Mouse (Mus musculus): ENCODE results near the gene Dok3. TPM values are rescaled to one million over a fixed set of nuclear protein-coding genes. Genes with fewer than 3 reads are reported as not detected.
A peak's percentile ranks its signal among the peaks of the same experiment; 100 is the strongest.

Gene Dok3
- polyA plus RNA-seq, 1 experiment from 2014 or later, result 9.1 TPM

DNA sequence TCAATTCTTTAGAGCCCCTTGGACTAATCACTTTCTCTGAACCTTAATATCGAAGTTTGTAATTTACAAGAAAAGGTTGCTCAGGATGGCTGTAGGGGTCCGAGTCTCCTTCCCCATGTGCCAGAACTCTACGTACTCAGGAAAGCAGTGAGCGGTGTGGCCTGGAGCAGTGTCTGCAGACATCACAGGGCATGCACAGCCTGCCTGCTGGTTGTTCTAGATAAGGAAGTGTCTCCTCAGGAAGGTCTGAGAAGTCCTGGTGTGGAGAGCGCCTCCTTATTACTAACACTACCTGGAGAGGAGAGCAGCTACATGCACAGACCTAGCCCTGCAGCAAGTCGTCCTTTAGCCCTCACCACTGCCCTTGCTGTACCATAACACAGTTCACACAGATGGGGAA is 15.7 kb upstream of the Dok3 start:
- DNase-seq (ENCODE audit: low spot score) (no peak), ATAC-seq (no peak)
- WGBS, result 88% methylated on average over 6 of the region's 6 CpGs
- H3K4me3 ChIP-seq (ENCODE audit: low read depth, low read length), result no peak overlapping the region
- H3K27me3 ChIP-seq (replicated peaks; ENCODE audit: insufficient read depth, low read length), result no peaks in the 10 kb centered on the region
- no peak overlapping the region for H3K27ac ChIP-seq (ENCODE audit: low read length)
- no peak overlapping the region for H3K4me2 ChIP-seq (replicated peaks; ENCODE audit: low read depth, low read length)
- H3K9me3 ChIP-seq (ENCODE audit: low read length), result no peaks in the 10 kb centered on the region
- peaks cover 22% of the 10 kb centered on the region; the same call in 1 of the 2 replicates for H3K36me3 ChIP-seq (ENCODE audit: insufficient read depth, low read length)
- no peaks in the 10 kb centered on the region for H3K4me1 ChIP-seq (ENCODE audit: insufficient read depth, low read depth, low read length)
- H3K9ac ChIP-seq (replicated peaks; ENCODE audit: low read depth), result no peak overlapping the region
- no peak for TF ChIP-seq CTCF (IDR thresholded peaks at IDR 0.05)
- TF ChIP-seq EP300 (IDR thresholded peaks at IDR 0.05), result no peak

DNA sequence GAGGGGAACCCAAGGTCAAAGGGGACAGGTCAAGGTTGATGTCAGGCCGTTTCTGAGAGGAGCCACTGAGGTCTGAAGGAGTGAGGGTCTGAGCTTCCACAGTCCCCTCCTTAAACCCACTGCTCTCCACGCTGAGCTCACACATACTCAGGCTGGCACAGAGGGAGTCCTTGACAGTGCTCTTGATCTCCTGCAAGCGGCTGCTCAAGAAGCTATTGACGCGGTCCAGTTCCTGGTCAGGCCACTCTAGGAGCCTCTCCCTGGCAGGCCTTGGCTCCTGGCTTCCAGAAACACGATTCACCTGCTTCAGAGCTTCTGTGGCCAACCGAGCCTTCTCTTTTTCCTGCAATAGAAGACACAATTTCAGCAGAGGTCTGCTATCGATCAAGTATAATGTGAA is 14.4 kb upstream of the Dok3 start:
- DNase-seq (ENCODE audit: low spot score), result peak; percentile 74
- H3K27ac ChIP-seq (ENCODE audit: low read length), result no peak overlapping the region
- no peaks in the 10 kb centered on the region for H3K4me1 ChIP-seq (ENCODE audit: insufficient read depth, low read depth, low read length)
- no peaks in the 10 kb centered on the region for H3K9me3 ChIP-seq (ENCODE audit: low read length)
- H3K4me3 ChIP-seq (ENCODE audit: low read depth, low read length), result no peak overlapping the region
- H3K4me2 ChIP-seq (replicated peaks; ENCODE audit: low read depth, low read length), result no peak overlapping the region
- WGBS, result 67% methylated on average over 8 of the region's 8 CpGs
- no peaks in the 10 kb centered on the region for H3K27me3 ChIP-seq (replicated peaks; ENCODE audit: insufficient read depth, low read length)
- H3K36me3 ChIP-seq (ENCODE audit: insufficient read depth, low read length), result peaks cover 22% of the 10 kb centered on the region; the same call in 1 of the 2 replicates
- no peak overlapping the region for H3K9ac ChIP-seq (replicated peaks; ENCODE audit: low read depth)
- ATAC-seq, result peak; percentile 88
- TF ChIP-seq EP300 (IDR thresholded peaks at IDR 0.05) (no peak), CTCF (IDR thresholded peaks at IDR 0.05) (no peak)

DNA sequence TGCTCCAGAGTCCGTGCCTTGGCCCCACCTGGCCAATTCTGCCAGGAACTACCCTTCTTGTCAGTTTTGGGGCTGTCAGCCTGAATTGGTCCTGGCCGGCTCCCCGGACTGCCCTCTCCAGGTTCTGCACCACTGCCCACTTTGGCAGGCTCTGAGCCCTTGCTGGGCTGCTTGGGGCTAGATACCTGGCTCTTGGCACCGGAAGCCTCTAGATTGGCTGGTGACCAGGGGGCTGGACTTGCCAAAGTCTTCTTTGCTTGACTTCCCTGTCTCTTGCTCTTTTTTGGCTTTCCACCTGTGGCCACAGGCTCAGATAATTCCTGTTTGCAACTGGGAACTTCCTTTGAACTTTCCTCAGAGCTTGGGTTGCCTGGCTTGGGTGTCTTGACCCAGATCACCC is 13.8 kb upstream of the Dok3 start:
- Histone ChIP-seq H3K27ac (ENCODE audit: low read length) (no peak overlapping the region), H3K4me2 (replicated peaks; ENCODE audit: low read depth, low read length) (no peak overlapping the region), H3K36me3 (ENCODE audit: insufficient read depth, low read length) (peaks cover 22% of the 10 kb centered on the region; the same call in 1 of the 2 replicates), H3K4me1 (ENCODE audit: insufficient read depth, low read depth, low read length) (no peaks in the 10 kb centered on the region), H3K4me3 (ENCODE audit: low read depth, low read length) (no peak overlapping the region), H3K9me3 (ENCODE audit: low read length) (no peaks in the 10 kb centered on the region), H3K9ac (replicated peaks; ENCODE audit: low read depth) (no peak overlapping the region), H3K27me3 (replicated peaks; ENCODE audit: insufficient read depth, low read length) (no peaks in the 10 kb centered on the region)
- 90% methylated on average over 4 of the region's 4 CpGs for WGBS
- DNase-seq (ENCODE audit: low spot score) (no peak), ATAC-seq (0 out of 2 replicates have a peak, but pooled peaks have one; percentile 16)
- TF ChIP-seq CTCF (IDR thresholded peaks at IDR 0.05) (no peak), EP300 (IDR thresholded peaks at IDR 0.05) (no peak)

DNA sequence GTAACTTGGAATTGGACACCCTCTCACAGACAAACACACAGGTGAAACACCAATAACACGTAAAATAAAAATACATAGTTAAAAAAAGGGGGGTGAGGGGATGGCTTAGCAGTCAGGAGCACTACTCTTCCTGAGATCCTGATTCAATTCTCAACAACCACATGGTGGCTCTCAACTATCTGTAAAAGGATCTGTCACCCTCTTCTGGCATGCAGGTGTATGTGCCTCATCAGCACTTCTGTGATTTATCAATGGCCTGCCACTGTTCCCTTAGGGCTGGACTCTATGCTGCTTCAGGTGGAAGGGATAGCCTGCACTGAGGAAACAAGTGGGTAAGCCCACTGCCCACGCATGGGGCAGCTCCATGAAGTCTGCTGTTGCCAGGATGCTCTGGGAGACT is 11.8 kb upstream of the Dok3 start:
- TF ChIP-seq EP300 (IDR thresholded peaks at IDR 0.05) (no peak), CTCF (IDR thresholded peaks at IDR 0.05) (no peak)
- WGBS, result 85% methylated on average over 2 of the region's 2 CpGs

DNA sequence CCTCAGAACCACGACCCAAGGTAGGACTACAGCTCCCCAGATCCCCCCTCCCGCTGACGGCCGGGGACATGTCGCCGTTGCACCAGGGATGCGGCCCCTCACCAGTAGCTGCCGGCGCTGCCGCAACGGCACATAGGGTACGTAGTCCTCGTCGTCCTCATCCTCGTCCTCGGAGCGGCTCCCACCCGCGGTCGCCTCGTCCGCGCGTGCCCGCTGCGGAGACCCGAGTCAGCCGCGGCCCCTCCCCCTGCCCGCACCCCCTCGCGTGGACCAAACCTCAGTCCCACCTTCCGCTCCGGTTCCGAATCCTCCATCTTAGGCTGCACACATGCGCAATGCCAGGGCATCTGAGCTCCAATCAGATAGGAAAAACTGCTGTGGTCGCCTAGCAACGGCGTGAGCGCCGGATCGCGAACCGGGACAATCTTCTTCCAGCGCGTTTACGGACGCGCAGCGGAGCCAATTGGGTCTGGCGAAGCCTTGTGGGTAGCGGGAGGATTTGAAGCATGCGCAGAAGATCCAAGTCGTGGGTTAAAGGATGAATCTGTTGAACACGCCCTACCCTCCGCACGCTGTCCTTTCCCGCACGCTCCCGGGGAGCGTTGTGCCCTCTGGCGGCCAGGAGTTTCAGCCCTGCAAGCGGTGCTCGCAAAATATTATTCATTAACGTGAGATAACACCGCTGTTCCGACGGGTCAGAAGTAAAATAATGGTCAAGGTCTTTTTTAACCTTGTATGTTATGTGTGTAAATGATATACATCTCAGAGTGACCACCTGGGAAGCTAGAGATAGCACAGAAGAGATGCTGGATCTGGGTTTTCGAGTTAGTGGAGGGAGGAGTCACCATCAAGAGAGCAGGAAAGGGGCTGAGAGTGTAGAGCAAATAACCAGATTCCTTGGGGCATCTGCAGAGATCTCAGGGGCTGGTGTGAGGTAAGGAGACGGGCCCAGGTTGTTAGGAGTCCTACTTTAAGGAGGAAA is 7.4 kb upstream of the Dok3 start, which contains the start of gene Ddx41:
Gene Ddx41 (minus strand): TSS at position 465 of the 982 bp plus-strand sequence.
- Histone ChIP-seq H3K4me3 (ENCODE audit: low read depth, low read length) (peak within 1 kb of the TSS; percentile 83), H3K9ac (replicated peaks; ENCODE audit: low read depth) (peak within 1 kb of the TSS; percentile 68), H3K27ac (ENCODE audit: low read length) (no peak within 1 kb of the TSS), H3K4me1 (ENCODE audit: insufficient read depth, low read depth, low read length) (peaks cover 3% of the 10 kb centered on the region; the same call in 1 of the 2 replicates), H3K4me2 (replicated peaks; ENCODE audit: low read depth, low read length) (peak within 1 kb of the TSS; percentile 85), H3K27me3 (replicated peaks; ENCODE audit: insufficient read depth, low read length) (no peaks in the 10 kb centered on the region), H3K9me3 (ENCODE audit: low read length) (no peaks in the 10 kb centered on the region), H3K36me3 (ENCODE audit: insufficient read depth, low read length) (0 out of 2 replicates have a peak, but pooled peaks cover 22% of the 10 kb centered on the region)
- peak; percentile 99 for DNase-seq (ENCODE audit: low spot score)
- WGBS, result 1% methylated on average over 69 of the region's 70 CpGs
- peak; percentile 99 for ATAC-seq
- TF ChIP-seq EP300 (IDR thresholded peaks at IDR 0.05) (no peak), CTCF (IDR thresholded peaks at IDR 0.05) (peak; percentile 94)

More for the DNA sequence above, 11.8 kb upstream of the Dok3 start:
- DNase-seq (ENCODE audit: low spot score) (no peak), ATAC-seq (no peak)
- peaks cover 17% of the 10 kb centered on the region; the same call in 1 of the 2 replicates for H3K36me3 ChIP-seq (ENCODE audit: insufficient read depth, low read length)
- H3K4me1 ChIP-seq (ENCODE audit: insufficient read depth, low read depth, low read length), result no peaks in the 10 kb centered on the region
- H3K27me3 ChIP-seq (replicated peaks; ENCODE audit: insufficient read depth, low read length), result no peaks in the 10 kb centered on the region
- H3K4me2 ChIP-seq (replicated peaks; ENCODE audit: low read depth, low read length), result no peak overlapping the region
- no peaks in the 10 kb centered on the region for H3K9me3 ChIP-seq (ENCODE audit: low read length)
- no peak overlapping the region for H3K4me3 ChIP-seq (ENCODE audit: low read depth, low read length)
- no peak overlapping the region for H3K9ac ChIP-seq (replicated peaks; ENCODE audit: low read depth)
- no peak overlapping the region for H3K27ac ChIP-seq (ENCODE audit: low read length)

DNA sequence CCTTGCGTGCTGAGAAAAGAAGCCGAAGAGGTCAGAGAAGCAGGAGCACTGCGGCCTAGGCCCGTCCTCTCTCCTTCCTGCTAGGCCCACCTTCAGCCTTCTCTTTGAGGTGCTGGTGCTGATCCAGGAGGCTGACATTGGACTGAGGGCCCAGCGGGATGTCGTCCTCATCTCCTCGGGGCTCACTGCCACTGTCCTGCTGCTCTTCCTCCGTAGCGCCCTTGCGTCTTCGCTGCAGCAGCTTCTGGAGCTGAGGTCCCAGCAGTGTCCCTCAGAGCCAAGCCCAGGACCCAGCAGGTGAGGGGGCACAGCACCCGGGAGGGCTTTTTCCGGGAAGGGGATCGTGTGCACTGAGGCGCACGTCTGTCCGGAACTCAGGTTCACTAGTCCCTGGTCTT is 6.7 kb upstream of the Dok3 start:
- Histone ChIP-seq H3K36me3 (ENCODE audit: insufficient read depth, low read length) (0 out of 2 replicates have a peak, but pooled peaks cover 26% of the 10 kb centered on the region), H3K4me2 (replicated peaks; ENCODE audit: low read depth, low read length) (peak overlapping the region; percentile 85), H3K9me3 (ENCODE audit: low read length) (no peaks in the 10 kb centered on the region), H3K4me1 (ENCODE audit: insufficient read depth, low read depth, low read length) (peaks cover 3% of the 10 kb centered on the region; the same call in 1 of the 2 replicates), H3K4me3 (ENCODE audit: low read depth, low read length) (peak overlapping the region; percentile 83), H3K9ac (replicated peaks; ENCODE audit: low read depth) (peak overlapping the region; percentile 68), H3K27ac (ENCODE audit: low read length) (no peak overlapping the region), H3K27me3 (replicated peaks; ENCODE audit: insufficient read depth, low read length) (no peaks in the 10 kb centered on the region)
- ATAC-seq (no peak), DNase-seq (ENCODE audit: low spot score) (no peak)
- 18% methylated on average over 17 of the region's 17 CpGs for WGBS
- no peak for TF ChIP-seq EP300 (IDR thresholded peaks at IDR 0.05)
- TF ChIP-seq CTCF (IDR thresholded peaks at IDR 0.05), result no peak

All from lung, postnatal 0 days (tissue).